Mouse (Mus musculus) adipocyte (in vitro differentiated cells): ENCODE results near the gene Lce1d.
"Not testable (repeated sequence)": the region's sequence is repeated elsewhere in the genome, so short reads cannot be mapped to it uniquely, and the experiment has no call there.

Source experiments
- DNase-seq: peaks from one replicate; pipeline ENCODE4 v3.0.0-alpha.2; 2016; ENCODE audit warnings: low spot score

Gene Lce1d

DNA sequence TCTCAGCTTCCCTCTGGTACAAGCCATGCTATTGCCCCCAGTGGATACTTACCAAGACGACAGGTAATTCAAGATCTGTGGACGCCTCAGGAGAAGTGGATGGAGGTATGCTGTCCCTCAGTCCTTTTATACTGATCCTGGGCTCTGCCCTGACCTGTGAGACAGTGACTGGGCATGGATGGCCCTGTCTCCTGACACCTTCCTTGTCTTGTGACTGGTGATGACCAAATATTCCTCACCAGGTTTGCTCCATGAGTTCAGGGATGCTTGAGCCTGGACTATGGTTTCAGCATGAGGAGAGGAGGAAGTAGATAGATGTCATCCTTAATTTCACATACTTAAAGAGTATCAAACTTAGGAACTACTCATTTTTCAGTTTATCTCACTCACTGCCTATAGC, at the start of gene Lce1d:
TSS of gene Lce1d (minus strand) at position 101 of the 400 bp plus-strand sequence.
- no peak for DNase-seq

DNA sequence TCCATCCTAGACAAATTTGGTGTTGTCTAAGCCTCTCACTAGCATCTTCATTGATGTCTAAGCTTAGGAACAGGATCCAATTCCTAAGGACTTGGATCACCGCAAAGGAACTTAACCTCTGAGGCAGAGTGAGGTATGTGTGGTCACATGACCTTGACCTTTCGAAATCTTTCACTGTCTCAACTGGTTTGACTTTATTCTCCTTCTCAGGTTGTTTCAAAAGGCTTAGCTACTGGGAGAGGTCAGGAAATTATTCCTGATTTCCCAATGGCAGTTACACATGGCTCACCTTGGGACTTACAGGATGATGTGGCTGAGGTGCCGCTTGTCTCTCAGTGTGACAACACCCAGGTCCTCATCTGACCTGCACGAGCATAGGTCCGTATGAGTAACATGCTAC, 35.6 kb upstream of the Lce1d start:
- no peak for DNase-seq

DNA sequence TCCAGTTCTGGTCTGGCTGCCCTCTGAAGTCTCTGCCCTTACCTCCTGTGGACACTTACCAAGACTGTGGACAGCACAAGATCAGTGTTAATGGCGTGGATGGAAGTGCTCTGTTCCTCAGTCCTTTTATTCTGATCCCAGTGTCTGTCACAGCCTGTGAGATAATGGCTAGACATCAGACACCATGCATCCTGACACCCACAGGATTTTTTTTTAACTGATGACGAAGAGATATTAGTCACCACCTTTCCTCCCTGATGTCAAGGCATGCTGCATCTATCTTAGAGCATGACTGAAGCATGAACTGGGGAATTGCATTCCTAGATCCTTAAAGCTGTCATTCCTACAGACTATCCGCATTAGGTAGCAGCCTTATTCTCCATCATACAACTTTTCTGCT, 33.2 kb upstream of the Lce1d start, which contains the start of gene Lce1f:
TSS of gene Lce1f (minus strand) at position 101 of the 400 bp plus-strand sequence.
- no peak for DNase-seq

DNA sequence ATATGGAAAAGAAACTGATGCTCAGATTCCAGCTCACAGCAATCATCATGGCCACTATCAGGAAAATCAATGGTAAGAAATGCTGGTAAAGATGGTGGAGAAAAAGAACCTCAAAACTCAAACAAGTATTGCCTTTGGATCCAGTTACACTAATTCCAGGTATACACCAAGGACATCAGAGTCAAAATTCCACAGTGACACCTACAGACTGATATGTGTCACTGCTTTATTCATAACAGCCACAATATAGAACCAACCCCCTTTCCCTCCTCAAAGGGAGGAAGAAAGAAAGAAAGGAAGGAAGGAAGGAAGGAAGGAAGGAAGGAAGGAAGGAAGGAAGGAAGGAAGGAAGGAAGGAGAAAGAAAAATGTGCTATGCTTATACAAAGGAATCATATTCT, 28.1 kb upstream of the Lce1d start:
- no peak for DNase-seq

DNA sequence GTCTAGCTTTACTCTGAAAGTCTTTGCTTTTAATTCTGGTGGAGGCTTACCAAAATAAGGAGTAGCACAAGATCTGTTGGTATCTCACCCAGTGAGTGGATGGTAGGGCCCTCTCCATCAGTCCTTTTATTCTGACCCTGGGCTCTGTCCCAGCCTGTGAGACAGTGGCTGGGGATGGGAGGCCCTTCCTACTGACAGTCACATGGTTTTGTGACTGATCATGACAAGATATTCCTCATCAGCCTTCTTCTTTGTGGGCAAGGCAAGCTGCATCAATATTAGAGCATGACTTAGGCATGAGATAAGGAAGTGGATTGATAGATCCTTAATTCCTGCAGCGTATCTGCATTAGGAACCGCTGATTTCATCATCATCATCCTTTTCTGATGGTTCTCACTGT, 22.0 kb upstream of the Lce1d start, which contains the start of gene Lce1e:
TSS of gene Lce1e (minus strand) at position 101 of the 400 bp plus-strand sequence.
- DNase-seq, result no peak

DNA sequence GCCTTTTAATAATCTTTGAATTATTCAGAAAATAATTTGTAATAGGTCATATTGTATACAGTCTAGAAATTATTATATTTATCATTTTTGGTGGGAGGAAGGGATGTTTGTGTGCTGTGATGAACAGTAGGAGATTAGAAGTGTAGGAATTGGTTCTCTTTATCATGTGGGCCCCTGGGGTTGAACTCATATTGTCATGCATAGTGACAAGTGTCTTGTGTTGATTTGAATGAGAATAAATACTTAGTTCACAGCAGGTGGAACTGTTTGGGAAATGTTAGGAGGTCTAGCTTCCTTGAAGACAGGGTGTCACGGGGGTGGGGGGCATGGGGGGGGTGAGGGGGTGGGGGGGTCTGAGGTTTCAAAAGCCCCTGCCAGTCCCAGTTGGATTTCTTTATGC, 7.6 kb upstream of the Lce1d start:
- DNase-seq, result no peak

DNA sequence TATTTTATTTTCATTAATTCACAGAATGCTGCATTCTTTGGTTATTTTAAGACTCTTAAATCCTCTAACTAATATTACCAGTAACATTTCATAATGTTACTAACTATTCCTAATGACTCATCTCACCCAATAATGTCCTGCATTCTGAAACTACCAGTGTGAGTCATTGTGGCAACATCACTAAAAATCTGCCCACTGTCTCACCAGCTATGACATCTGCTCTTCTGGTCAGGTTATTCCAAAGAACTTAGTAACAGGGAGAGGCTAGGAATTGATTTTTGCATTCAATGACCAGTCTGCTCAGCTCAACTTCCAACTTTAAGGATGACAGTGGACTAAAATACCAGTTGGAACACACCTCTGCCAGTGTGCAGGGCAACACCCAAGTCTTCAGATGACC, 4.7 kb upstream of the Lce1d start:
- no peak for DNase-seq

DNA sequence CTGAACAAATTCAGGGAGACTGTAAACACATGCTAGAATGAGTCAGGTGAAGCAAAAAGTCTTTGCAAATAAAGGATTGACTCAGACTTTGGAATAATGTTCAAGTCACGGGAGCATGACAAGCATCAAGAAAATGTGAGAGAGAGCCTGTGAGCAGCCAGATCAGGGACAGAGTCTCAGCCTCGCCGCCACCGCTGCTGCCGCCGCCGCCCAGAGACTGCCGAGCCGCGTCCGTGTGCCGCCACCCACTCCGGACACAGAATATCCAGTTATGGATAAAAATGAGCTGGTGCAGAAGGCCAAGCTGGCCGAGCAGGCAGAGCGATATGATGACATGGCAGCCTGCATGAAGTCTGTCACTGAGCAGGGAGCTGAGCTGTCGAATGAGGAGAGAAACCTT, 2.1 kb upstream of the Lce1d start:
- not testable (repeated sequence) for DNase-seq

DNA sequence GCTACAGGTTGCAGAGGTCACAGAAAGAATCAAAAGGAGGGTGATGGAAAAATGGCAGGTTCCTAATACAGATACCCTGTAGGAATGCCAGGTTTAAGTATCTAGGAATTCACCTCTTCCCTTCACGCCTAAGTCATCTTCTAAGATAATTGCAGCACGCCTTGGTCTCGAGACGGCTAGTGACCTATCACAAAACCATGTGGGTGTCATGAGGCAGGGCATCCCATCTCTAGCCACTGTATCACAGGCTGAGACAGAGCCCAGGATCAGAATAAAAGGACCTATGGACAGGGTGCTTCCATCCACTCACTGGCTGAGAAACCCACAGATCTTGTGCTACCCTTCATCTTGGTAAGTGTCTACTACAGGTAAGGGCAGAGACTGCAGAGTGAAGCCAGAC, 8.1 kb downstream of the Lce1d start, which contains the start of gene Lce1c:
TSS of gene Lce1c (plus strand) at position 301 of the 400 bp plus-strand sequence.
- no peak for DNase-seq

DNA sequence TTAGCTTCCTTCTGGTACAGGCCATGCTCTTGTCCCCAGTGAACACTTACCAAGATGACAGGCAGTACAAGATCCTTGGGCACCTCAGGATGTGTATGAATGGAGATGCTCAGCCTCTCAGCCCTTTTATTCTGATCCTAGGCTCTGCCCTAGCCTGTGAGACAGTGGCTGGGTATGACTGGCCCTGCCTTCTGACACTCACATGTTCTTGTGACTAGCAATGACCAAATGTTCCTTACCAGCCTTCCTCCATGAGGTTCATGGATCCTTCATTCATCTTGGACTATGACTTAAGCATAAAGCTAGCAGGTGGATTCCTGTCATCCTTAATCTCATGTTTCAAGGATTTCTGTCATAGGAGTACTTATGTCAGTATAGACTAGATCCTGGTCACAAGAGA, 16.8 kb downstream of the Lce1d start, which contains the start of gene Lce1a2:
TSS of gene Lce1a2 (minus strand) at position 101 of the 400 bp plus-strand sequence.
- DNase-seq, result no peak

DNA sequence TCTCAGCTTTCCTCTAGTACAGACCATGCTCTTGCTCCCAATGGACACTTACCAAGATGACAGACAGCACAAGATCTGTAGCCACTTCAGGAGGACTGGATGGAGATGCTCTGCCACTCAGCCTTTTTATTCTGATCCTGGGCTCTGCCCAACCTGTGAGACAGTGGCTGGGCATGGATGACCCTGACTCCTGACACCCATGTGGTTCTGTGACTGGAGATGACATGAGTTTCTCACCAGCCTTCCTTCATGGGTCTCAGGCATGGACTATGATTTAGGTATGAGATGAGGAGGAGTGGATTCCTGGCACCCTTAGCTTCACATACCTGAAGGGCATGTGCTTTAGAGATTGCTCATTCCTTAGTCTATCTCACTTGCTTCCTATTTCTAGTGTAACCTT, 30.2 kb downstream of the Lce1d start, which contains the start of gene Lce1b:
TSS of gene Lce1b (minus strand) at position 101 of the 400 bp plus-strand sequence.
- DNase-seq, result no peak

DNA sequence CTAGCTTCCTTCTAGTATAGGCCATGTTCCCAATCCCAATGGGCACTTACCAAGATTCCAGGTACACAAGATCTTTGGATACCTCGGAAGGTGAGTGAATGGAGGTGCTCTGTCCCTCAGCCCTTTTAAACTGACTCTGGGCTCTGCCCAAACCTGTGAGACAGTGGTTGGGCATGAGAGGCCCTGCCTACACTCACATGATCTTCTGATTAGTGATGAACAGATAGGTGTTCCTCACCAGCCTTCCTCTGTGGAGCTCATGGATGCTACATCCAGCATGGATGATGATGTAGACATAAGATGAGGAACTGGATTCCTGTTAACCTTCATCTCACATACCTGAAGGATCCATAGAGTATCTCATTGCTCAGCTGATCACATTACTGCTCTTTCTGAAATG, 38.8 kb downstream of the Lce1d start, which contains the start of gene Lce1a1:
TSS of gene Lce1a1 (minus strand) at position 101 of the 400 bp plus-strand sequence.
- no peak for DNase-seq

DNA sequence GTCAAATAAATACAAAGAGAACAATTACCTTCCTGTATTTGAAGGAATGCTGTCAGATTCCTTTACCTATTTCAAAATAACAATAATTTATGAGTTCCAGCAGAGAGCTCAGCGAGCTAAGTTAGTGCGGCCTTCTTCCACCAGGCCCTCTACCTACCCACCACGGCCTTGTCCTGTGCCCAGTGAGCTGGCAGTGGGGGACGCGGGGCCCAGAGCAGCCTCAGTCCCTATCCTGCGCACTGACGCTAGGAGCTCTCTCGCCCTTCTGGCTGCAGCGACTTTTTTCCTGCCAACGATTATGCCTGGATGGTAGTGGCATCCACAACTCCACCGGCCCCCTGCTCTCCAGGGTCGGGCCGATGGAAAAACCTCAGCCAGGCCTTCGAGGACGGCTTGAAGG, 47.2 kb downstream of the Lce1d start:
- DNase-seq, result no peak

DNA sequence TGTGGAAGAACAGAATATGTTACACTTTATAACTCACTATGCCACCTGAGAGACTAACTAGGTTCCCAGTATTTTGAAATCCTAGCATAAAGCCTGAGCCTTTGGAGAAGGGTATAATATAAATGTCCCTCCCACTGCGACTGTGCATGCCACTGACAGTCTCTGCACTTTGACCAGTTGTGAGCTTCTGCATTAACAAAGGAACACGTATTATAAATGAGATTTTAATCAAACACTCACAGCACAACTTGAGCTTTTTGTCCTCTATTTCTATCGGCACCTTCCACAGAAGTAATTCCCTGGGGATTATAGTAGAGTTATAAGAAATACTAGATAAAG, 48.4 kb downstream of the Lce1d start:
- DNase-seq, result no peak

DNA sequence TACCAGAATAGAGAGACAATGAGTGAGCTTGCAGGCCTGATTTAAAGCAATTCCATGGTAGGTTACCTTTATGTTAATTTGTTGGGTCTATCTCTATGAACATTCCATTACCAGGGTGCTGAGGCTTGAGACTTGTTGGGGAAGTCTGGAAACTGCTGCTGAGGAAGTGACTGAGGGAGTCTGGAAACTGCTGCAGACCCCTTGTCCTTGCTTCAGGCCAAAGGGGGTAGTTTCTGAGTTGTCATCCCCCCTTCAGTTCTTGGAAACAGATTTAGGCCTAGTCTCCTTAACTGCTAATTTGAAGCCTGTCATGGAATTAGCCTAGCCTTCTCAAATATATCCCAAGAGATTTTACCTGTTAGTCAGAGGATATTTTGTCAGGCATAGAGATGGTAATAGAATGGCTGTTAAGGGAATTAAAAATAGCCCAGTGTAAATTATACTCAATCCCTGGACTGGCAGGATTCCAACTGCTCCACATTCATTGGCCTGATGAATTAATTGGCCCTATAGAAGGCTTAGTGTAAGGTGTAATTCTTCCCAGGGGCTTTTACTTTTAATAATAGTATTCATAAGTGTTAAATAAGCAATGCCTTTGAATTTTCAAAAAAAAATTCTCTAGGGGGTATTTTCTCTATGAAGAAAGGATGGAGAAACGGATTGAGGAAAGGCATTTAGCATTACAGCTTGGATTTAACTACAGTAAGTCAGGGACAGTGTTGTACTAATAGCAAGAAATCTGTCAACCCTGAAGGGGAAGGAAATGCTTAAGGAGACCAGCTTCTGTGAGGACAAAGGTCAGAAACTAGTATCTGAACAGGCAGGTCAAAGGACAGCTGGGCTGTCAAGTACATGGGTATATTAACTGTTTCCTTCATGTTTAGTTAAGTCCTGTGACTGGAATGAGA, 49.0 kb downstream of the Lce1d start:
- no peak for DNase-seq
